Mouse (Mus musculus): Measurements from ENCODE around the gene Slc22a20.

- no peak for TF ChIP-seq POLR2A (IDR thresholded peaks at IDR 0.05; ENCODE audit: insufficient read length, low read depth)
- no peak for TF ChIP-seq TCF3 (IDR thresholded peaks at IDR 0.05; ENCODE audit: insufficient read length, low read depth)
- TF ChIP-seq USF1 (IDR thresholded peaks at IDR 0.05; ENCODE audit: low read depth): no peak
- no peak for TF ChIP-seq MYOD1 (IDR thresholded peaks at IDR 0.05; ENCODE audit: control insufficient read depth in 1 of 3, insufficient read length in 2 of 3, low read depth in 2 of 3)
- no peak for TF ChIP-seq MAX (IDR thresholded peaks at IDR 0.05; ENCODE audit: low read depth)
- no peak for TF ChIP-seq REST (IDR thresholded peaks at IDR 0.05; ENCODE audit: insufficient read depth, insufficient read length)
- TF ChIP-seq E2F4 (IDR thresholded peaks at IDR 0.05; ENCODE audit: insufficient read depth): no peak
- no peak for TF ChIP-seq MYOG (IDR thresholded peaks at IDR 0.05; ENCODE audit: control insufficient read depth in 1 of 3, insufficient read depth in 1 of 3, insufficient read length in 2 of 3, low read depth in 2 of 3)
- no peak for TF ChIP-seq CEBPB (IDR thresholded peaks at IDR 0.05; ENCODE audit: insufficient read depth, poor library complexity, severe bottlenecking)
- no peak for TF ChIP-seq SRF (IDR thresholded peaks at IDR 0.05; ENCODE audit: control insufficient read depth, insufficient read length, low read depth)
- no peak for TF ChIP-seq TCF12 (IDR thresholded peaks at IDR 0.05; ENCODE audit: insufficient read depth, poor library complexity, severe bottlenecking)
- no peak for TF ChIP-seq POLR2AphosphoS2 (IDR thresholded peaks at IDR 0.05; ENCODE audit: insufficient read length, low read depth)
These were observed 18.3 kb downstream of the Slc22a20 start for GRCm38 (mm10) chr19:5967664-5968063.
